In genomic region chr8:119801168-119801567, GRCm38 (mm10) we compare ENCODE assay signal across 11 mouse cellular contexts.
DNase-seq lines count a peak whose midpoint lies in the region; ATAC-seq lines count a peak whose summit lies in the region.
"Had no signal": no experiment of that assay in that cellular context is flagged by ENCODE, and none has a peak within 500 bp of the region (broad histone marks: within the 10 kb centered on the region; RNA-seq: fewer than 3 reads in every experiment).

No protein-coding gene starts in this region.

- peak; percentile 48; the same call in 1 of the 2 replicates for ATAC-seq in frontal cortex, adult (ENCODE audit: low TSS enrichment)
- ATAC-seq: intestine, embryonic 16.5 days had no signal

- DNase-seq in frontal cortex, postnatal 25 days (ENCODE audit: low spot score in 2 of 2): no peak
- peak; percentile 53 for DNase-seq in embryo, embryonic 11 days
- DNase-seq in induced T-regulatory cell, adult 2 months (ENCODE audit: low read depth): peak; percentile 57
- peak; percentile 43 for DNase-seq in retina, embryonic 14.5 days (ENCODE audit: low spot score)
- DNase-seq in lung, postnatal 10 days: no peak
- no peak for DNase-seq in spleen, postnatal 36 days (ENCODE audit: low spot score in 2 of 2)
- no peak for DNase-seq in cerebellum, adult 11-12 months
- DNase-seq: cerebellum, adult 9-11 months; heart, adult 2 months had no signal

Comparison
In these comparisons a context has a peak if more than half of its experiments do, and no peak if none do; other contexts are left out.
1. DNase-seq: peak in embryo, embryonic 11 days (single experiment), induced T-regulatory cell, adult 2 months (single experiment) and retina, embryonic 14.5 days (single experiment); none in frontal cortex, postnatal 25 days (0 of 2), lung, postnatal 10 days (single experiment), spleen, postnatal 36 days (0 of 2) and cerebellum, adult 11-12 months (single experiment).